8 mouse cellular contexts compared by ENCODE assay signal in the genomic region with DNA sequence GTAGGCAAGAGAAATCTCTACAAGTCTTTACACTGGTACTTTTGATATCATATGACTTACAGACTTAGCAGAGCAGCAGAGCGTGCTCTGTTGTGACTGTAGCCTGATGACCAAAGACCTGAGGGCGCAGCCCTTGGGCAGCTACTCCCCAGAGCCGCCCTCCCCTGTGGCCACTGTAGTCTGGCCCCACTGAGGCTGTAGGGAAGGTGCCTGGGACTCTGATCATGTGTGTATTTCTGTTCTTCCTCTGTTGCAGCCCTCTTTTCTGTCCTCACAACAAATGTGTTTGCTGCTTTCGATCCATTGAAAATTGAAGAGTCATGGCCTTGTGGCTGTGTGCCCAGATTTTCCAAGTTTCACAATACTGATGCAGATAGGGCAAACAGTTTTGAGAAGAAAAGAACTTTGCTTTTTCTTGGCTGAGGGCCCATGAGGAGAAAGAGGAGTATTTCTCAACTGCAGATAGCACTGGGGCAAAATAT. TPM values are rescaled to one million over a fixed set of nuclear protein-coding genes. Genes with fewer than 3 reads are reported as not detected.
DNase-seq lines count a peak whose midpoint lies in the region; ATAC-seq lines count a peak whose summit lies in the region.

No protein-coding gene starts in this region.

- ATAC-seq in intestine, embryonic 16.5 days, result peak; percentile 57
- ATAC-seq in liver, embryonic 16.5 days (ENCODE audit: low read depth), result peak; percentile 60
- peak; percentile 52; the same call in 1 of the 2 replicates for ATAC-seq in neural tube, embryonic 12.5 days (ENCODE audit: low FRiP score, low read depth)
- no peak for ATAC-seq in cerebellum, adult (ENCODE audit: insufficient number of reproducible peaks, low FRiP score, low TSS enrichment)

- no peaks in the 10 kb centered on the region for H3K36me3 ChIP-seq in intestine, embryonic 16.5 days (ENCODE audit: control insufficient read depth, insufficient read depth, low read length)
- H3K36me3 ChIP-seq in liver, embryonic 16.5 days (ENCODE audit: control insufficient read depth, insufficient read depth), result no peaks in the 10 kb centered on the region
- no peaks in the 10 kb centered on the region for H3K36me3 ChIP-seq in neural tube, embryonic 12.5 days

- H3K27me3 ChIP-seq in intestine, embryonic 16.5 days (replicated peaks; ENCODE audit: control insufficient read depth, insufficient read depth, low read length), result no peaks in the 10 kb centered on the region
- no peaks in the 10 kb centered on the region for H3K27me3 ChIP-seq in liver, embryonic 16.5 days (ENCODE audit: control insufficient read depth, insufficient read depth, low read depth, low read length)
- no peaks in the 10 kb centered on the region for H3K27me3 ChIP-seq in neural tube, embryonic 12.5 days (replicated peaks)

- peak overlapping the region; percentile 77 for H3K4me2 ChIP-seq in intestine, embryonic 16.5 days (ENCODE audit: low read depth, low read length)
- H3K4me2 ChIP-seq in liver, embryonic 16.5 days (ENCODE audit: low read depth, low read length), result peak overlapping the region; percentile 50
- H3K4me2 ChIP-seq in neural tube, embryonic 12.5 days (replicated peaks), result peak overlapping the region; percentile 68

- peak overlapping the region; percentile 63 for H3K4me3 ChIP-seq in intestine, embryonic 16.5 days (ENCODE audit: low read length)
- peak overlapping the region; percentile 59 for H3K4me3 ChIP-seq in liver, embryonic 16.5 days (ENCODE audit: low read depth, low read length)
- H3K4me3 ChIP-seq in neural tube, embryonic 12.5 days, result no peak overlapping the region

- H3K4me1 ChIP-seq in intestine, embryonic 16.5 days (ENCODE audit: control insufficient read depth, insufficient read depth, low read length), result peaks cover 17% of the 10 kb centered on the region
- no peaks in the 10 kb centered on the region; the same call in 1 of the 2 replicates for H3K4me1 ChIP-seq in liver, embryonic 16.5 days (ENCODE audit: control insufficient read depth, low read depth, low read length)
- H3K4me1 ChIP-seq in neural tube, embryonic 12.5 days, result 0 out of 2 replicates have a peak, but pooled peaks cover 10% of the 10 kb centered on the region

- 40% methylated on average over 4 of the region's 4 CpGs for WGBS in intestine, embryonic 16.5 days
- WGBS in liver, embryonic 16.5 days (ENCODE audit: insufficient replicate concordance), result 43% methylated on average over 4 of the region's 4 CpGs
- WGBS in neural tube, embryonic 12.5 days, result 51% methylated on average over 4 of the region's 4 CpGs

- H3K9me3 ChIP-seq in intestine, embryonic 16.5 days (ENCODE audit: control insufficient read depth, low read length), result no peaks in the 10 kb centered on the region
- no peaks in the 10 kb centered on the region for H3K9me3 ChIP-seq in liver, embryonic 16.5 days (replicated peaks; ENCODE audit: control insufficient read depth, low read length)
- H3K9me3 ChIP-seq in neural tube, embryonic 12.5 days, result no peaks in the 10 kb centered on the region

- peak; percentile 88 for DNase-seq in ovary, adult 18-20 months (ENCODE audit: low spot score)
- no peak for DNase-seq in ovary, postnatal 10 days (ENCODE audit: low spot score)
- peak; percentile 97 for DNase-seq in heart, adult 11 months
- no peak for DNase-seq in frontal cortex, postnatal 25 days (ENCODE audit: low spot score in 2 of 2)

- peak overlapping the region; percentile 76 for H3K9ac ChIP-seq in intestine, embryonic 16.5 days (ENCODE audit: low read depth, low read length)
- peak overlapping the region; percentile 50 for H3K9ac ChIP-seq in liver, embryonic 16.5 days (ENCODE audit: low read depth, low read length)
- H3K9ac ChIP-seq in neural tube, embryonic 12.5 days, result no peak overlapping the region

- peak overlapping the region; percentile 92 for H3K27ac ChIP-seq in intestine, embryonic 16.5 days (ENCODE audit: low read length)
- H3K27ac ChIP-seq in liver, embryonic 16.5 days (ENCODE audit: low read length), result peak overlapping the region; percentile 82
- no peak overlapping the region for H3K27ac ChIP-seq in neural tube, embryonic 12.5 days

RNA-seq across cellular contexts. Expression of gene Mgst1, which starts 1.0 kb away (rescaled TPM):
- polyA plus RNA-seq in intestine, embryonic 16.5 days (2015; fragmentation: Nextera tagmentation; extraction: Ambion mirVana), result 595 and 631 TPM in 2 replicates
- 488 and 536 TPM in 2 replicates for polyA plus RNA-seq in liver, embryonic 16.5 days (2015; fragmentation: Nextera tagmentation; extraction: Ambion mirVana)
- polyA plus RNA-seq in neural tube, embryonic 12.5 days (2016; fragmentation: Nextera tagmentation; extraction: Ambion mirVana), result 64.0 and 67.7 TPM in 2 replicates

Comparison
In these comparisons a context has a peak if more than half of its experiments do, and no peak if none do; other contexts are left out.
1. DNase-seq: peak in ovary, adult 18-20 months (single experiment) and heart, adult 11 months (single experiment); none in ovary, postnatal 10 days (single experiment) and frontal cortex, postnatal 25 days (0 of 2).
2. Peak in every context shown above with its lines, with median percentiles within 50 percentile points of each other: H3K4me2 ChIP-seq.